Mouse (Mus musculus) cerebellum, adult 2 months (tissue): ENCODE results near the gene Npm3.

Experiments
- CTCF ChIP-seq: fragments of 200-500 bp; IDR thresholded peaks from 2 replicates; pipeline ENCODE4 v1.5.1; 2011; ENCODE audit warnings: low read depth, mild to moderate bottlenecking, control low read depth, low read length, moderate library complexity, borderline replicate concordance; ENCODE audit not compliant: insufficient read depth
- POLR2A ChIP-seq: fragments of 200-500 bp; IDR thresholded peaks from 2 replicates; pipeline ENCODE4 v1.6.1; 2011; ENCODE audit warnings: low read length, control low read depth, borderline replicate concordance; ENCODE audit not compliant: insufficient read depth

- TF ChIP-seq POLR2A, result no peak
- TF ChIP-seq CTCF, result no peak
Observed at GRCm38 (mm10) chr19:45740233-45740632, 9.2 kb downstream of the Npm3 start.
